Mouse (Mus musculus): Measurements from ENCODE around the gene Isca2.

DNA sequence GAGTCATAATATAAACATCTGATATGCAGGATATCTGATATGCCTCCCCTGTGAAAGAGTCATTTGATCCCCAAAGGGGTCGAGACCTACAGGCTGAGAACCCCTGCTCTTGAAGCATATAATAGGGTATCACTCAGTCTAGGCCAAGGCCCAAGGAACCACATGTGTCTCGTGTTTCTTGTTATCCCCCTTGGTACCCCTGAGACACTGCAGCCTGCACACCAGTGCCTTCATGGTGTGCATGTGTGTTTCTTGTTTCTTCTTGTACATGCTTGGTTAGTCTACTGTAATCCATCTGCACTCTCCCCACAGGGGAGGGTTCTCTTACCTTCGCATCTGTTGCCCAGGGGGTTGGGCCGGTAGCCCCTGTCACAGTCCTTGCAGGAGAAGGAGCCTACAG, 19.6 kb downstream of the Isca2 start:
- TF ChIP-seq GATA1 (IDR thresholded peaks at IDR 0.05; ENCODE audit: borderline replicate concordance, low read length) (no peak), FLI1 (IDR thresholded peaks at IDR 0.05; ENCODE audit: low read length) (no peak)
